Mouse (Mus musculus) urinary bladder, postnatal 4 days (tissue): ENCODE results near the gene Sh3bgrl.

Source experiments
- DNase-seq, 2 experiments: peaks; one replicate each; pipeline ENCODE4 v3.0.0; 2021 to 2022; ENCODE audit warnings: low spot score in 2 of 2

Gene Sh3bgrl

GRCm38 (mm10) chrX:109238163-109238562 lies 143.0 kb downstream of the Sh3bgrl start:
- DNase-seq: no peak
